Mouse (Mus musculus) lung, postnatal 0 days (tissue): ENCODE measurements around the gene Cdk8.

Source experiments
- CTCF ChIP-seq: IDR thresholded peaks from 2 replicates; pipeline ENCODE4 v1.5.1; 2016; ENCODE audit warnings: antibody characterized with exemption, mild to moderate bottlenecking
- EP300 ChIP-seq: IDR thresholded peaks from 2 replicates; pipeline ENCODE4 v1.6.1; 2016; ENCODE audit warnings: antibody characterized with exemption, mild to moderate bottlenecking, control low read depth

- TF ChIP-seq CTCF = no peak
- no peak for TF ChIP-seq EP300
Measured at GRCm38 (mm10) chr5:146307744-146308096, 76.7 kb downstream of the Cdk8 start.
